Mouse (Mus musculus) myocyte (in vitro differentiated cells): ENCODE measurements at regions not wholly inside any gene's neighbourhood (a gene's known extent, or its start where the extent isn't known, plus 50 kb on each side); places are given as distances from the start of the nearest gene placed in this dataset.

Experiments used
- H3K27me3 ChIP-seq: one replicate; pipeline ENCODE4 v1.6.1; 2011; ENCODE audit not compliant: control insufficient read depth, insufficient read depth, insufficient read length
- H3K36me3 ChIP-seq: one replicate; pipeline ENCODE4 v1.6.1; 2011; ENCODE audit not compliant: control insufficient read depth, insufficient read depth
- H3K4me2 ChIP-seq: one replicate; pipeline ENCODE4 v1.6.1; 2011; ENCODE audit warnings: low read depth, control low read depth
- H3K4me3 ChIP-seq: one replicate; pipeline ENCODE4 v1.5.1; 2011; ENCODE audit warnings: mild to moderate bottlenecking, control low read depth, moderate library complexity
- H3K79me2 ChIP-seq: one replicate; pipeline ENCODE4 v1.6.1; 2011; ENCODE audit not compliant: control insufficient read depth, insufficient read depth
- H3ac ChIP-seq: one replicate; pipeline ENCODE4 v1.6.1; 2011; ENCODE audit not compliant: control insufficient read depth, insufficient read length
- CEBPB ChIP-seq: IDR thresholded peaks from 2 replicates; pipeline ENCODE4 v1.6.1; 2011; ENCODE audit warnings: mild to moderate bottlenecking, moderate library complexity; ENCODE audit not compliant: poor library complexity, insufficient read depth, severe bottlenecking
- E2F4 ChIP-seq: IDR thresholded peaks from one replicate; pipeline ENCODE4 v1.6.1; 2011; ENCODE audit warnings: mild to moderate bottlenecking, control low read depth, moderate library complexity; ENCODE audit not compliant: insufficient read depth
- MAX ChIP-seq: IDR thresholded peaks from one replicate; pipeline ENCODE4 v1.6.1; 2011; ENCODE audit warnings: low read depth, mild to moderate bottlenecking, control low read depth
- MYOD1 ChIP-seq, 3 experiments: IDR thresholded peaks; one replicate each; pipeline ENCODE4 v1.6.1; 2011; ENCODE audit warnings: control low read depth in 2 of 3, low read depth in 2 of 3, mild to moderate bottlenecking in 2 of 3, moderate library complexity in 1 of 3; ENCODE audit not compliant: insufficient read length in 2 of 3, control insufficient read depth in 1 of 3
- MYOG ChIP-seq, 3 experiments: IDR thresholded peaks; one replicate each; pipeline ENCODE4 v1.6.1; 2011; ENCODE audit warnings: control low read depth in 2 of 3, low read depth in 2 of 3, mild to moderate bottlenecking in 2 of 3; ENCODE audit not compliant: insufficient read length in 2 of 3, control insufficient read depth in 1 of 3, insufficient read depth in 1 of 3
- POLR2A ChIP-seq: IDR thresholded peaks from one replicate; pipeline ENCODE4 v1.6.1; 2011; ENCODE audit warnings: low read depth, mild to moderate bottlenecking, control low read depth, moderate library complexity; ENCODE audit not compliant: insufficient read length
- POLR2AphosphoS2 ChIP-seq: IDR thresholded peaks from one replicate; pipeline ENCODE4 v1.6.1; 2011; ENCODE audit warnings: low read depth, control low read depth; ENCODE audit not compliant: insufficient read length
- REST ChIP-seq: IDR thresholded peaks from one replicate; pipeline ENCODE4 v1.6.1; 2011; ENCODE audit warnings: mild to moderate bottlenecking, control low read depth, moderate library complexity; ENCODE audit not compliant: insufficient read depth, insufficient read length
- SRF ChIP-seq: IDR thresholded peaks from one replicate; pipeline ENCODE4 v1.6.1; 2011; ENCODE audit warnings: low read depth; ENCODE audit not compliant: control insufficient read depth, insufficient read length
- TCF12 ChIP-seq: IDR thresholded peaks from one replicate; pipeline ENCODE4 v1.6.1; 2011; ENCODE audit warnings: mild to moderate bottlenecking, control low read depth; ENCODE audit not compliant: poor library complexity, insufficient read depth, severe bottlenecking
- TCF3 ChIP-seq: IDR thresholded peaks from one replicate; pipeline ENCODE4 v1.6.1; 2011; ENCODE audit warnings: low read depth, control low read depth; ENCODE audit not compliant: insufficient read length
- USF1 ChIP-seq: IDR thresholded peaks from one replicate; pipeline ENCODE4 v1.6.1; 2011; ENCODE audit warnings: low read depth, mild to moderate bottlenecking, control low read depth, moderate library complexity

- H3K79me2 ChIP-seq, result no peaks in the 10 kb centered on the region
- no peaks in the 10 kb centered on the region for H3K27me3 ChIP-seq
- no peak overlapping the region for H3K4me2 ChIP-seq
- no peaks in the 10 kb centered on the region for H3K36me3 ChIP-seq
- no peak overlapping the region for H3ac ChIP-seq
- TF ChIP-seq TCF12 (no peak), TCF3 (no peak), MYOD1 (IDR thresholded peaks at IDR 0.05; ENCODE audit: control insufficient read depth in 1 of 3, insufficient read length in 2 of 3, low read depth in 2 of 3) (no peak), MYOG (IDR thresholded peaks at IDR 0.05; ENCODE audit: control insufficient read depth in 1 of 3, insufficient read depth in 1 of 3, insufficient read length in 2 of 3, low read depth in 2 of 3) (no peak), POLR2A (no peak), CEBPB (no peak), E2F4 (no peak), REST (no peak)
- no peak overlapping the region for H3K4me3 ChIP-seq
Observed at GRCm38 (mm10) chr10:44987615-44988014, 79.4 kb upstream of the Prep start.

GRCm38 (mm10) chr10:44981913-44982312 lies 85.1 kb upstream of the Prep start:
- TF ChIP-seq SRF (no peak), MYOD1 (IDR thresholded peaks at IDR 0.05; ENCODE audit: control insufficient read depth in 1 of 3, insufficient read length in 2 of 3, low read depth in 2 of 3) (no peak), POLR2AphosphoS2 (no peak), POLR2A (no peak), USF1 (no peak), CEBPB (no peak), REST (no peak), E2F4 (no peak), TCF12 (no peak), MAX (no peak), TCF3 (no peak), MYOG (IDR thresholded peaks at IDR 0.05; ENCODE audit: control insufficient read depth in 1 of 3, insufficient read depth in 1 of 3, insufficient read length in 2 of 3, low read depth in 2 of 3) (no peak)
- Histone ChIP-seq H3K27me3 (no peaks in the 10 kb centered on the region), H3K4me3 (no peak overlapping the region), H3ac (no peak overlapping the region), H3K36me3 (no peaks in the 10 kb centered on the region), H3K79me2 (no peaks in the 10 kb centered on the region), H3K4me2 (no peak overlapping the region)

DNA sequence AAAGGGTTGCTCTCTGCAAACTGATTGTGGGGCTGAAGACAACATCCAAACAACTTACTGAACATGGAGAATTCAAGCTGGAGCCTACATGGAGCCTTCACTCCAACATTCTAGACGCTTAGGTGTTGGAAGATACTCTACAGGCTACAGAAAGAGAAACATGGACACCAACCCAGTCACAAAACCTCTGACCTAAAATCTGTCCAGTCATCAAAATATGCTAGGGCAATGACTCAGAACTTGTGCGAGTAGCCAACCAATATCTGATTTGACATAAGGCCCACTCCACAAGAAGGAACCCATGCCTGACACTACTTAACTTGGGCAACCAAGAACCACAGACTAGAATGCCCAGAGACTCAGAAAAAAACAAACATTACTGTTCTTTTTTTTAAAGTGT lies 90.2 kb upstream of the Prep start:
- H3K36me3 ChIP-seq, result no peaks in the 10 kb centered on the region
- H3K4me2 ChIP-seq, result no peak overlapping the region
- H3K4me3 ChIP-seq, result no peak overlapping the region
- H3K79me2 ChIP-seq, result no peaks in the 10 kb centered on the region
- TF ChIP-seq SRF (no peak), CEBPB (no peak)
- H3ac ChIP-seq, result no peak overlapping the region
- no peaks in the 10 kb centered on the region for H3K27me3 ChIP-seq

- Histone ChIP-seq H3K36me3 (no peaks in the 10 kb centered on the region), H3K27me3 (no peaks in the 10 kb centered on the region), H3K79me2 (no peaks in the 10 kb centered on the region), H3K4me3 (no peak overlapping the region), H3K4me2 (no peak overlapping the region), H3ac (no peak overlapping the region)
- TF ChIP-seq USF1, result no peak
- TF ChIP-seq MYOD1 (IDR thresholded peaks at IDR 0.05; ENCODE audit: control insufficient read depth in 1 of 3, insufficient read length in 2 of 3, low read depth in 2 of 3), result no peak
- TF ChIP-seq POLR2AphosphoS2, result no peak
- TF ChIP-seq SRF, result no peak
- no peak for TF ChIP-seq MYOG (IDR thresholded peaks at IDR 0.05; ENCODE audit: control insufficient read depth in 1 of 3, insufficient read depth in 1 of 3, insufficient read length in 2 of 3, low read depth in 2 of 3)
- no peak for TF ChIP-seq POLR2A
- no peak for TF ChIP-seq E2F4
Observed at GRCm38 (mm10) chr10:44971911-44972310, 95.1 kb upstream of the Prep start.

- Histone ChIP-seq H3ac (no peak overlapping the region), H3K27me3 (no peaks in the 10 kb centered on the region)
- TF ChIP-seq POLR2AphosphoS2 (no peak), TCF3 (no peak), MAX (no peak), MYOG (IDR thresholded peaks at IDR 0.05; ENCODE audit: control insufficient read depth in 1 of 3, insufficient read depth in 1 of 3, insufficient read length in 2 of 3, low read depth in 2 of 3) (no peak), USF1 (no peak), POLR2A (no peak), MYOD1 (IDR thresholded peaks at IDR 0.05; ENCODE audit: control insufficient read depth in 1 of 3, insufficient read length in 2 of 3, low read depth in 2 of 3) (no peak), E2F4 (no peak)
Observed at GRCm38 (mm10) chr10:44959968-44960367, 107.0 kb upstream of the Prep start.

More at GRCm38 (mm10) chr10:44959968-44960367, 107.0 kb upstream of the Prep start:
- no peak overlapping the region for H3K4me2 ChIP-seq
- H3K4me3 ChIP-seq, result no peak overlapping the region
- H3K79me2 ChIP-seq, result no peaks in the 10 kb centered on the region
- no peaks in the 10 kb centered on the region for H3K36me3 ChIP-seq
